Mouse (Mus musculus) testis, adult 2 months (tissue): Measurements from ENCODE around the gene Arl4c. TPM values are rescaled to one million over a fixed set of nuclear protein-coding genes. Genes with fewer than 3 reads are reported as not detected.

ENCODE experiments used
- H3K27ac ChIP-seq: fragments of 200-500 bp; 2 replicates; pipeline ENCODE4 v1.5.1; 2012; ENCODE audit warnings: low read depth, low read length; ENCODE audit not compliant: control insufficient read depth, insufficient read depth
- H3K27me3 ChIP-seq: fragments of 200-500 bp; 2 replicates; pipeline ENCODE4 v1.6.1; 2012; ENCODE audit warnings: mild to moderate bottlenecking, low read length, moderate library complexity; ENCODE audit not compliant: control insufficient read depth, insufficient read depth
- H3K36me3 ChIP-seq: fragments of 200-500 bp; 2 replicates; pipeline ENCODE4 v1.6.1; 2012; ENCODE audit warnings: mild to moderate bottlenecking, low read length; ENCODE audit not compliant: control insufficient read depth, insufficient read depth
- H3K4me1 ChIP-seq: fragments of 200-500 bp; 2 replicates; pipeline ENCODE4 v1.6.1; 2012; ENCODE audit warnings: low read length; ENCODE audit not compliant: control insufficient read depth, insufficient read depth
- H3K4me3 ChIP-seq: fragments of 200-500 bp; 2 replicates; pipeline ENCODE4 v1.5.1; 2012; ENCODE audit warnings: low read depth, mild to moderate bottlenecking, low read length, moderate library complexity, mixed read lengths; ENCODE audit not compliant: control insufficient read depth
- CTCF ChIP-seq: fragments of 200-500 bp; IDR thresholded peaks from 2 replicates; pipeline ENCODE4 v1.5.1; 2012; ENCODE audit warnings: low read depth, mild to moderate bottlenecking, inconsistent platforms, low read length, moderate library complexity; ENCODE audit not compliant: control insufficient read depth, insufficient read depth, insufficient replicate concordance
- POLR2A ChIP-seq: fragments of 200-500 bp; IDR thresholded peaks from 2 replicates; pipeline ENCODE4 v1.6.1; 2012; ENCODE audit warnings: low read depth, mild to moderate bottlenecking, inconsistent platforms, low read length, moderate library complexity; ENCODE audit not compliant: control insufficient read depth
- polyA plus RNA-seq: library from polyadenylated mRNA; depleted of rRNA; stranded (reverse); fragments of >200 nt; gene quantifications from 2 replicates; pipeline ENCODE4 v1.2.3, GENCODE M21; 2012

The Arl4c gene
- polyA plus RNA-seq, 1 experiment, result 5.2 TPM

- Histone ChIP-seq H3K4me1 (peaks cover 23% of the 10 kb centered on the region), H3K4me3 (peak overlapping the region; percentile 35), H3K36me3 (no peaks in the 10 kb centered on the region), H3K27me3 (no peaks in the 10 kb centered on the region), H3K27ac (no peak overlapping the region)
- TF ChIP-seq POLR2A (no peak), CTCF (no peak)
Measured at GRCm38 (mm10) chr1:88699856-88700791, 1.9 kb downstream of the Arl4c start.

GRCm38 (mm10) chr1:88699401-88699800, 2.6 kb downstream of the Arl4c start:
- H3K36me3 ChIP-seq, result no peaks in the 10 kb centered on the region
- no peaks in the 10 kb centered on the region for H3K27me3 ChIP-seq
- TF ChIP-seq CTCF (no peak), POLR2A (no peak)
- peaks cover 21% of the 10 kb centered on the region for H3K4me1 ChIP-seq
- H3K27ac ChIP-seq, result no peak overlapping the region
- H3K4me3 ChIP-seq, result no peak overlapping the region

- Histone ChIP-seq H3K27me3 (no peaks in the 10 kb centered on the region), H3K4me1 (peaks cover 21% of the 10 kb centered on the region), H3K36me3 (no peaks in the 10 kb centered on the region), H3K27ac (no peak overlapping the region), H3K4me3 (no peak overlapping the region)
- no peak for TF ChIP-seq POLR2A
Measured at GRCm38 (mm10) chr1:88698926-88699325, 3.1 kb downstream of the Arl4c start.

GRCm38 (mm10) chr1:88698131-88698530, 3.9 kb downstream of the Arl4c start:
- Histone ChIP-seq H3K27me3 (no peaks in the 10 kb centered on the region), H3K4me1 (peaks cover 21% of the 10 kb centered on the region), H3K27ac (no peak overlapping the region), H3K36me3 (no peaks in the 10 kb centered on the region), H3K4me3 (no peak overlapping the region)
- no peak for TF ChIP-seq CTCF
- no peak for TF ChIP-seq POLR2A

GRCm38 (mm10) chr1:88696408-88696807, 5.6 kb downstream of the Arl4c start:
- Histone ChIP-seq H3K36me3 (no peaks in the 10 kb centered on the region), H3K27me3 (no peaks in the 10 kb centered on the region), H3K4me1 (peaks cover 13% of the 10 kb centered on the region), H3K4me3 (no peak overlapping the region), H3K27ac (no peak overlapping the region)
- no peak for TF ChIP-seq POLR2A
- no peak for TF ChIP-seq CTCF

- H3K4me3 ChIP-seq, result no peak overlapping the region
- no peaks in the 10 kb centered on the region for H3K27me3 ChIP-seq
- no peak overlapping the region for H3K27ac ChIP-seq
- H3K4me1 ChIP-seq, result no peaks in the 10 kb centered on the region; the same call in 1 of the 2 replicates
- no peak for TF ChIP-seq CTCF
- no peak for TF ChIP-seq POLR2A
- H3K36me3 ChIP-seq, result no peaks in the 10 kb centered on the region
Measured at GRCm38 (mm10) chr1:88694353-88694752, 7.7 kb downstream of the Arl4c start.

GRCm38 (mm10) chr1:88692293-88692827, 9.7 kb downstream of the Arl4c start:
- H3K27ac ChIP-seq, result no peak overlapping the region
- no peak for TF ChIP-seq CTCF
- no peak for TF ChIP-seq POLR2A
- no peaks in the 10 kb centered on the region for H3K36me3 ChIP-seq
- H3K4me3 ChIP-seq, result no peak overlapping the region
- H3K27me3 ChIP-seq, result no peaks in the 10 kb centered on the region
- no peaks in the 10 kb centered on the region; the same call in 1 of the 2 replicates for H3K4me1 ChIP-seq
